Mouse (Mus musculus) bone marrow, adult 2 months (tissue): Measurements from ENCODE around the gene Zc3h6.

Source experiments
- CTCF ChIP-seq: fragments of 200-500 bp; IDR thresholded peaks from 2 replicates; pipeline ENCODE4 v1.5.1; 2011; ENCODE audit warnings: low read length, control low read depth; ENCODE audit not compliant: control insufficient read depth, insufficient read depth
- POLR2A ChIP-seq: fragments of 200-500 bp; IDR thresholded peaks from 2 replicates; pipeline ENCODE4 v1.6.1; 2011; ENCODE audit warnings: low read depth, mild to moderate bottlenecking, control low read depth, low read length, borderline replicate concordance; ENCODE audit not compliant: control insufficient read depth

GRCm38 (mm10) chr2:129024820-129025219 lies 57.6 kb downstream of the Zc3h6 start:
- no peak for TF ChIP-seq CTCF
- no peak for TF ChIP-seq POLR2A
